Mouse (Mus musculus) C2C12 (cell line): ENCODE measurements around the gene Mthfd1l.

Source experiments
- CTCF ChIP-seq: IDR thresholded peaks from one replicate; pipeline ENCODE4 v1.5.1; 2011; ENCODE audit not compliant: control insufficient read depth, insufficient read depth, insufficient read length
- FOSL1 ChIP-seq: IDR thresholded peaks from one replicate; pipeline ENCODE4 v1.8.0; 2011; ENCODE audit warnings: mild to moderate bottlenecking, low read length; ENCODE audit not compliant: poor library complexity, insufficient read depth, severe bottlenecking
- MAX ChIP-seq: IDR thresholded peaks from one replicate; pipeline ENCODE4 v1.6.1; 2011; ENCODE audit warnings: mild to moderate bottlenecking, control low read depth
- MYOG ChIP-seq: IDR thresholded peaks from one replicate; pipeline ENCODE4 v1.6.1; 2011; ENCODE audit not compliant: control insufficient read depth, insufficient read length; ENCODE audit errors: extremely low read depth
- USF1 ChIP-seq: IDR thresholded peaks from one replicate; pipeline ENCODE4 v1.6.1; 2011; ENCODE audit warnings: low read depth, mild to moderate bottlenecking, control low read depth, moderate library complexity

DNA sequence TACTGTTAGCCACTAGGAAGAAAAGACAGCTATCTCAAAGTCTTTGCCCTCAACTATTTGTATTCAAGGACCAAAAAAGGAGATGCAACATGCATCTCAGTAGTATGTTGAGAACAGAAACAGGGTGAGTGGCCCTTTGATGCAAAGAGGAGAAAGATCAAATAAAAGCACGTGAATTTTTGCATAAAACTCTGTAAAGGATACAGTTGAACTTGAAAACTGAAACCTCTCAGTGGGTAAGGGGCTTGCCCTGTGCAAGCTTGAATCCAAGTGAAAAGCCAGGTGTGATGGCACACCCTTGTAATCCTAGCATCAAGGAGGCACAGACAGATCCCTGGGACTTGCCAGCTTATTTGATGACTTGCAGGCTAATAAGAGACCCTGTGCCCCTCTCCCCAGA is 151.2 kb downstream of the Mthfd1l start:
- no peak for TF ChIP-seq CTCF
- TF ChIP-seq USF1: no peak
- no peak for TF ChIP-seq FOSL1
- TF ChIP-seq MYOG: no peak
- no peak for TF ChIP-seq MAX
